Mouse (Mus musculus) thymus, adult 18-20 months (tissue): ENCODE measurements around the gene Prkca.

Source experiments
- DNase-seq, 2 experiments: peaks; one replicate each; pipeline ENCODE4 v3.0.0; 2022; ENCODE audit warnings: mixed read lengths in 2 of 2

The Prkca gene

DNA sequence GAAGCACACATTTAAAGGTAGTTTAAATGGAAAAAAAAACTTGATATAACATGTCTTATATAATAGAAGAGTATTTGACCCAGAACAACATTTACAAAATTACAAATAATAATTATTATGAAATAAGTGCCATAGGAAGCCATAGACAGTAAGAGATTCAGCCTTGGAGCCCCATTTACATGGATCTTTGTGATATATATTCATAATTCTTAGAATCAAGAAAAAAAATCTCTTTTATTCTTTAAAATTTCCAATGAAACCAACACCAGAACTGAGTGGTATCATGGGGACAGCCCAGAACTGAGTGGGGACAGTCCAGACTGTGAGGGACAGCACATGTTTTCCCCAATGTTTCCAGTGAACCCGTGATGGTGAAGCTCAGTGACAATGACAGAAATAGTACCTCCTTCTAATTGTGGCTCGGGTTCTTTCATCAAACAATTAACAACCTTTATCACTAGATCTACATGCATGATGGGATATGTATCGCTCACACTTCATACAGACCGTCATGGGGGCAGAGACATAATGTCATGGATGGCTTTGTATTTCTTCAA, 144.2 kb downstream of the Prkca start:
- no peak for DNase-seq

DNA sequence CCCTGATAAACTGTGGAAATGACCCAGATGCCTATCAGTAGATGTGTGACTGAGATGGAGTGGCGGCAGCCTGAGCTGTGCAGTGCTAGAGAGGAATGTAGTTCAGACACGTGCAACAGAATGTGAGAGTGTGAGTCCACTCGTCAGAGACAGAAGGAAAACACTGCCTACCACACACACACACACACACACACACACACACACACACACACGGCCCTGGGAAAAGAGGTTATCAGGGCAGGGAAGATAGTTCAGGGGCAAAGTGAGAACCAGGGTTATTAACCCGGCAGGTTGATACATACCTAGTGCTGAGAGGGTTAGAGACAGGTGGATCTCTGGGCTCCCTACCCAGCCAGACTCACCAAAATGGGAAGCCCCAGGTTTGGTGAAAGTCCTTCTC, 145.1 kb downstream of the Prkca start:
- DNase-seq = no peak

- DNase-seq = no peak
Measured at GRCm38 (mm10) chr11:108197427-108198218, 146.1 kb downstream of the Prkca start.

- no peak for DNase-seq
Measured at GRCm38 (mm10) chr11:108196796-108197195, 146.9 kb downstream of the Prkca start.

DNA sequence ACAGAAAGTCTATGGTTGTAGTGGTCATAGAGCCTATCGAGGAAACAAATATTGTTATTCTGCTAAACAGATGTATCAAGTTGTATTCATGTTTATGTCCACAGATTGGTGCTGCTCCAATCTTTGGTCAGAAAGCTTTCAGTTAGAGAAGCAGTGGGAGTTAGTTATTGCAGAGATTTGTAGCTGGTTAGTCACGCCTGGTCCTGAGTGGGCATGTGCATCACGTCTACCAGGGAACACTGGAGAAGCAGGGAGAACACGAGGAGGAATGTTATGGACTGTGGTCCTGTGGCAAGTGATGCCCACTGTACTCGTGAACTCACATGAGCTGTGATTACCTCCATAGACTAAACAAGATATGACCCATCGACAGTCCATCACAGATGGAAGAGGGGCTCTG, 153.4 kb downstream of the Prkca start:
- DNase-seq = no peak

DNA sequence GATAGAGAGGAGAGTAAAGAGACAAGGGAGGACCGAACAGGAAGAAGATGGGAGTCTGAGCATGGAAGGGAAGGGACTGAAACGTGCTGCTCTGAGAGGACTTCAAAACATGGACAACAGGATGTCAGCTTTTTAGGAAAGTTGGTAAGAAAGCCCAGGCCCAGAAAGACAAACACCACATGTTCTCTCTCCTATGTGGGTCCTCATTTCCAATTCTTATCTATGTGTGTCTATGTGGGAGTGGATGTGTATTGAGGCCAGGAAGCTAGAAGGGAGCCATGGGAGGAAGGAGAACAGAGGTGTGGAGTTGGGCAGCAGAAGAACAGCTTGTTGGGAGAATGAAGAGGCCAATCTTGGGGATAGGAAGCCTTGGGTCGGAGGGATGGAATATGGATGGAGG, 154.4 kb downstream of the Prkca start:
- no peak for DNase-seq

DNA sequence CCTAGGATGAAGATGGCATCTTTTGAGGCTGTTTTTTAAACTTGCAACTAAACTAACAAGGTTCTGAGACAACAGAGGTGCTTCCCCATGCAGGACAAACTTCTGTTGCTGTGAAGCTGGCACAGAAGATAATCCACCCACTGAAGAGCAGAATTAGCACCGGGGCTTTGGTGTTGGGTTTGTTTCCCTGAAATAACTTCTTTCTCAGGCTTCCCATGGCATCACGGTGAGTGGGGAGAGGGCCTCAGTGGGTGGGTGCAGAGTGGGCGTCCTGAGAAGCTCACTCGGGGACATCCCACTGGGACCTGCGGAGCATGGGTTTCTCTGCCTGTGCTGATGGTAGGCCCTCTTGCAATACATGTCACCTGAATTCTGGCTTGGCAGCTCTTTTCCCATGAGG, 161.3 kb downstream of the Prkca start:
- DNase-seq = no peak

GRCm38 (mm10) chr11:108181012-108181713, 162.6 kb downstream of the Prkca start:
- no peak for DNase-seq

DNA sequence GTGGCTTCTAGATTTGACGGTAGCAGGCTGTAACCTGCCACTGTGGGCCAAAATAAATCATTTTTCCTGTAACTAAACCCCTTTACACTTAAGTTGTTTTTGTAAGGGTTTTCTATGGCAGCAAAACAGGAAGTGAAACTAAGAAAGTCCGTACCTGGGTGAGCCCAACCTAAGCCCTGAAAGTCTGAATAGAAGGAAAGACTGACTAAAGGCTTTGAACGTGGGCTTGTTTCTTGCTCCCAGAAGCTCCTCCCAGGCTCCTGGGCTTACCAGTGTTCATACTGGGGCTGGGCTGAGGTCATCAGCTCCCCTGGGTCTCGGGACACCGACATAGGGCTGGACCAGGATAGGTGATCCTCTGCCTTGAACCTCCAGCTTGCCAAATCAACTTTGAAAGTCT, 164.9 kb downstream of the Prkca start:
- no peak for DNase-seq

GRCm38 (mm10) chr11:108178258-108178657, 165.5 kb downstream of the Prkca start:
- DNase-seq = no peak

DNA sequence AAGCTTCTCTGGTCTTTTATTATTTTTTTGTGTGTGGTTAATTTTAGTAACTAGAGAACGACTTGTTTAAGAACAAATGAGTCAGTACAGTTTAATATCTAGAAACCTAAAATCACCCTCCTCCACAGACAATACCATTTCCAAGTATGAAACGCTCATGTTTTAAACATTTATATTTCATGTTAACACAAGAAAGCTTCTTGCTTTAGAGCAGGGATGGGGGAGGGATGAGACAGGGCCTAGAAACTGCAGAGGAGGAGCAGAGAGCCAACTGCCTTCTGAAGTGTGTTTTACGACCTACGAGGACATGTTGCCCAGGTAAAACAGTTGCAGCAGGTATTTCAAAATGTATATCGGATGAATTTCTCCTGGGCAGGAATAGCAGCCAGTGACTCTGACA, 167.0 kb downstream of the Prkca start:
- no peak for DNase-seq

- DNase-seq = no peak
Measured at GRCm38 (mm10) chr11:108171917-108172316, 171.8 kb downstream of the Prkca start.

- DNase-seq = no peak
Measured at GRCm38 (mm10) chr11:108171260-108171659, 172.5 kb downstream of the Prkca start.

DNA sequence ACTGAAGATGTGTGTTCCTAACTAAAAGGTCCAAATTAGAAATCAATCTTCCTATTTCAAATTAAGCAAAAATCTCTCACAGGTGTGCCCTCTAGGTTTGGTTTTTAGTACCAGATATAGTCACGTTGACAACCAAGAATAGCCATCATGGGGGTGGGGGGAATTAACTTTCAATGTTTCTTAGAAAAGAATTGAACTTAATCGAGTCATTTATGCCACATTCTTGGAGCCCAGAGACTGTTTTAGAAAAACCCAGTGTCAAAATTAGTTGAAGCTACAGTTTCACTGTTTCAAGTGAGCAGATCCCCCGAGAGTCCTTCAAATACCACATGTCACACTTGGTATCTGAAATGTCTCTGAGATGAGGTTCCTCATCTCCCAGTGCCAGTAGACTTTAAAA, 173.6 kb downstream of the Prkca start:
- no peak for DNase-seq

GRCm38 (mm10) chr11:108165725-108166124, 178.0 kb downstream of the Prkca start:
- DNase-seq = no peak

- DNase-seq = no peak
Measured at GRCm38 (mm10) chr11:108162639-108163038, 181.1 kb downstream of the Prkca start.

- DNase-seq = no peak
Measured at GRCm38 (mm10) chr11:108162110-108162509, 181.6 kb downstream of the Prkca start.

DNA sequence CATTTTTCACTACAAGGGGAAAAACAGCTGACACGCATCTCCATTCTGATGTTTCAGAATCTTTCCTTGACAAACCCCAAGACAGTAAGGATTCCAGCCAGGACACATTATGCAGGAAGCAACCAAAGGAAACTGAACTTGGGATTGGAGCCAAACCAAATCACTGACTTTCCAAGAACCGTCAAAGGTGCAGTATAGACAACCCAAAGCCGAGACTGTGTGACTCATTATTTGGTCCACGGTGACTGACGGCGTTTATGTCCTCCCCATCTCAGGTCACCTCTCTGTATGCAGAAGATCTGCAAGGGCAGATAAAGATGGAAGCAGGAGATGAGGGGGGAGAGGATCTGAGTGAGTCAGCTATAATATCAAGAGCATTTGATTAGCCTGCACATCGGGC, 183.7 kb downstream of the Prkca start:
- no peak for DNase-seq

- no peak for DNase-seq
Measured at GRCm38 (mm10) chr11:108158046-108158445, 185.7 kb downstream of the Prkca start.

GRCm38 (mm10) chr11:108157074-108157473, 186.7 kb downstream of the Prkca start:
- DNase-seq = no peak

DNA sequence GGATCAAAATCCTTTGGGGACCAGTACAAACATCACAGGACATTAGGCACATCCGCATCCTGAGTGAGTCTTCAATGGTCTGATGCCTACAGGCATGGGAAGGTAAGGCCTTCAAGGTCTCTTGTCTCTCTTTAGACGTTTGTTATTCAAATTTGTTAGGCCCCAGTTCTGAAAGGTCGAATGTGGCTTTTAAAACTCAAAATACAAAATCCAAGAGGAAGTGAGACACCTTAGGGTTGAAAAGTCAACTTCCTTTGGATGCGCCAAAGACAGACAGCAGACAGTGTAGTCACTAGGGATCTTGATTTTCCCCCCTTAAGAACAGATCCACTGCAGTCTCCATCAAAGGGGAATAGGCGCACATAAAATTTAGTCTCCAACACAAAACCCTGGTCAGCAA, 187.6 kb downstream of the Prkca start:
- no peak for DNase-seq

GRCm38 (mm10) chr11:108155088-108155580, 188.6 kb downstream of the Prkca start:
- DNase-seq = no peak

- no peak for DNase-seq
Measured at GRCm38 (mm10) chr11:108153997-108154841, 189.5 kb downstream of the Prkca start.
